Mouse (Mus musculus) megakaryocyte, embryonic 14.5 days (primary cell): Measurements from ENCODE around the gene Unc79. TPM values are rescaled to one million over a fixed set of nuclear protein-coding genes. Genes with fewer than 3 reads are reported as not detected.

Experiments
- H3K27me3 ChIP-seq: replicated peaks from 2 replicates; pipeline ENCODE3; 2012; ENCODE audit warnings: inconsistent platforms
- H3K36me3 ChIP-seq: replicated peaks from 2 replicates; pipeline ENCODE3; 2012; ENCODE audit warnings: low read length, inconsistent platforms, mixed read lengths
- H3K4me1 ChIP-seq: 2 replicates; pipeline ENCODE4 v1.6.1; 2012; ENCODE audit warnings: inconsistent platforms
- H3K4me3 ChIP-seq: replicated peaks from 2 replicates; pipeline ENCODE3; 2012; ENCODE audit warnings: moderate library complexity, mild to moderate bottlenecking, inconsistent platforms
- H3K9me3 ChIP-seq: 2 replicates; pipeline ENCODE4 v1.6.1; 2012; ENCODE audit warnings: inconsistent platforms
- FLI1 ChIP-seq: IDR thresholded peaks from 2 replicates; pipeline ENCODE4 v1.6.1; 2012; ENCODE audit warnings: low read length, inconsistent platforms, mixed read lengths
- GATA1 ChIP-seq: IDR thresholded peaks from 3 replicates; pipeline ENCODE4 v1.6.1; 2012; ENCODE audit warnings: mixed read lengths, low read length, inconsistent platforms, borderline replicate concordance
- polyA plus RNA-seq: library from polyadenylated mRNA; stranded (reverse); fragments of >175 nt; gene quantifications from 2 replicates; pipeline ENCODE4 v1.2.3, GENCODE M21; 2012; ENCODE audit warnings: low replicate concordance; ENCODE audit not compliant: insufficient read depth

The Unc79 gene
- polyA plus RNA-seq, 1 experiment: 0.06 TPM

DNA sequence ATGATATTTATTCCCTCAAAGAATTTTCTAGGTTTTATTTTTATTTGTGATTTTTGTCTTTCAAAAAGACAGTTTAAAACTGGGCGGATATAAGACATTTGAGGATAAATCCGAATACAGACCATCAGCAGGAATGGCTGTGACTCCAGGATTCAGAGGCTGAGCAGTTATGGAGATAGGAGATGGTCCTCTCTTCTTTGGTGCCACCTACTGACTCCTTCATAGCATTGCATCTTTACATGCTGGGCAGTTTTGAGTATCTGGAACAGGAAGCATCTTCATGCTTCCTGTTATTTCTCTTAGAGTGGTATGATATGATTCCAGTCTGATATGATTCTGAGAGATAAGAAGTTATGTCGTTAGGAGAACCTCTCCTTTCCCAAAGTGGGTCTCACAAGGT, 116.3 kb downstream of the Unc79 start:
- TF ChIP-seq FLI1: no peak
- Histone ChIP-seq H3K4me1 (no peaks in the 10 kb centered on the region), H3K27me3 (peaks cover 6% of the 10 kb centered on the region), H3K36me3 (no peaks in the 10 kb centered on the region), H3K4me3 (no peak overlapping the region), H3K9me3 (peaks cover 4% of the 10 kb centered on the region)

DNA sequence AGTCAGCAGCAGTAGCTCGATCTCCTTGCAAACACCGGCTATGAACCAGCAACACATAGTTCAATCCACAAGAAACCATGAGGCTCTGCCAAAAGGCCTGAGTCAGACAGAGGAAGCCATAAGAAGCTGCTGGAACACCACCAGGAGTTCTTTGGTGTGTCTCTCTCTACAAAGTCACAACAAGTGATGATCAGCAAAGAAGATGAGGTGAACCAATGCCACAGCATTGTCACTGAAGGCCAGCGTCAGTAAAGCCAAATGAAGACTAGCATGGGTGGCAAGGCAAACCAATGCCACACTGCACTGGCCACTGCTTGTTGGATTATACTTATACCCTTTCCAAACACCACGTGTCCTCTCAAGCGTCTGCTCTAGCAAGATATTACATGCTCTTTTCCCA, 119.5 kb downstream of the Unc79 start:
- Histone ChIP-seq H3K4me1 (no peaks in the 10 kb centered on the region), H3K27me3 (peaks cover 5% of the 10 kb centered on the region)
- TF ChIP-seq GATA1 (no peak), FLI1 (no peak)

DNA sequence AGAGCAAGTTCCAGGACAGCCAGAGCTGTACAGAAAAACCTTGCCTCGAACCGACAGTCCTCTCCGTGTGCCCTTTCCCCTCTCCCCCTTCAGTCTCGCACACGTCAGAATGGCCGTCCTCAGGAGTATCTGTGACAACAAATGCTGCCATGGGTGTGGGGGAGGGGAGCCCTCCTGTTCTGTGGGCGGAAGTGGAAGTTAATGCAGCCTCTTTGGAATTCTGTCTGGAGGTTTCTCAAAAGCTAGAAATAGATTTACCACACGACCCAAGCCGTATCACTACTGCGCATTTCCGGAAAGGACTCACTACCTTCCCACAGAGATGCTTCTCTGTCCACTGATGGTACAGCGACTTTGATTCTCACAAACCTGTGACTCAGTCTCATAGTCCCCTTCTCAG, 120.9 kb downstream of the Unc79 start:
- no peak for TF ChIP-seq FLI1
- TF ChIP-seq GATA1: no peak
- Histone ChIP-seq H3K36me3 (no peaks in the 10 kb centered on the region), H3K9me3 (peaks cover 4% of the 10 kb centered on the region), H3K27me3 (peaks cover 6% of the 10 kb centered on the region), H3K4me3 (no peak overlapping the region), H3K4me1 (no peaks in the 10 kb centered on the region)

More for the DNA sequence above, 119.5 kb downstream of the Unc79 start:
- H3K4me3 ChIP-seq: no peak overlapping the region
- H3K9me3 ChIP-seq: peaks cover 4% of the 10 kb centered on the region
- H3K36me3 ChIP-seq: no peaks in the 10 kb centered on the region

DNA sequence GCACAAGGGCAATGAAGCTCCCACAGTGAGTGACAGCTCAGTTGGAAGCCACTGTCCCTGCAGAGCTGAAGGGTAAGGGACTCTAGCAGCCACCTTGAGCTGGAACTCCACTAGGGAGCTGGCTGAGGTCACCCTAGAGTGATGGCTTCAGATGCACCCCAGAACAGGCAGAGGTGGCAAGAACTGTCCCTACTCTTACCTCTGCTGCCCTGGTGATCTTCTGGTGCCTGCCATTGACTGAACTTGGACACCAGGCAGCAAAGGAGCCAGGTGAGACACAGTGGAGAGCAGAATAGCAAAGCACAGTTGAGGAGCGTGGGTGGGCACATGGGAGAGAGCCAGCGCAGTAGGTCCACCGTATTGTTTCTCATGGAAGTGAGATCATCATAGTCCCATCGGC, 125.3 kb downstream of the Unc79 start:
- H3K9me3 ChIP-seq: no peaks in the 10 kb centered on the region
- TF ChIP-seq GATA1 (no peak), FLI1 (no peak)
- H3K36me3 ChIP-seq: no peaks in the 10 kb centered on the region
- no peak overlapping the region for H3K4me3 ChIP-seq
- H3K4me1 ChIP-seq: no peaks in the 10 kb centered on the region
- peaks cover 4% of the 10 kb centered on the region for H3K27me3 ChIP-seq

DNA sequence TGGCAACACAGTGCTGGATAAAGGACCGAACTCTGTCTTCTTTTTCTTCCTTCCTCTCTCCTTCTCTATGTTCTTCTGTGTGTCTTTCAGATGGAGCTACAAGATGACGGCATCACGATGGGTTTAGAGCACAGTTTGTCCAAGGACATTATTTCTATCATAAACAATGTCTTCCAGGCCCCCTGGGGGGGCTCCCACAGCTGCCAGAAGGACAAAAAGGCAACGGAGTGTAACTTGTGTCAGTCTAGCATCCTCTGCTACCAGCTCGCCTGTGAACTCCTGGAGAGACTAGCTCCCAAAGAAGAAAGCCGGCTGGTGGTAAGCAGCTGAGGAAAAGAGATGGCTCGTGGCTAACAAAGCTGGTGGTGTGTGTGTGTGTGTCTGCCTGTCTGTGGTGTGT, 130.1 kb downstream of the Unc79 start:
- Histone ChIP-seq H3K4me3 (no peak overlapping the region), H3K9me3 (no peaks in the 10 kb centered on the region), H3K27me3 (peaks cover 3% of the 10 kb centered on the region), H3K36me3 (no peaks in the 10 kb centered on the region), H3K4me1 (no peaks in the 10 kb centered on the region)
- TF ChIP-seq FLI1: no peak
- TF ChIP-seq GATA1: no peak

DNA sequence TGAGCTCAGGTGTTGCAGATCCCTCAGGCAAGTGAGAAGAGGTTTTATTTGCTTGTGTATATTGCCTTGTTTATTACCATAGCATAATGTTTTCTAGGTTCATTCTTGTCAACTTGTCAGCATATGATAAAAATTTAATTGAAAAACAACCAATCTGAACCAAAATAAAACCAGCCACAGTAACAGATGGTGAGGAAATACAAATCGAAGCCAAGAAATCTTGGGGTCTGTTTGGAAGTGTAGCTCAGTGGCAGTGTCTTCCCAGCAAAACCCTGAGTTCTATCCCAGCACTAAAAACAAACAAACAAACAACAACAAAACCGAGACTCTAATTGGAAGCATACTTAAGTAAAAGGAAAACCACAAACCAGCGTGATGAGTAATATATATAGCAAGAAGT, 131.4 kb downstream of the Unc79 start:
- Histone ChIP-seq H3K36me3 (no peaks in the 10 kb centered on the region), H3K27me3 (no peaks in the 10 kb centered on the region), H3K4me3 (no peak overlapping the region), H3K4me1 (no peaks in the 10 kb centered on the region), H3K9me3 (no peaks in the 10 kb centered on the region)
- TF ChIP-seq FLI1 (no peak), GATA1 (no peak)

DNA sequence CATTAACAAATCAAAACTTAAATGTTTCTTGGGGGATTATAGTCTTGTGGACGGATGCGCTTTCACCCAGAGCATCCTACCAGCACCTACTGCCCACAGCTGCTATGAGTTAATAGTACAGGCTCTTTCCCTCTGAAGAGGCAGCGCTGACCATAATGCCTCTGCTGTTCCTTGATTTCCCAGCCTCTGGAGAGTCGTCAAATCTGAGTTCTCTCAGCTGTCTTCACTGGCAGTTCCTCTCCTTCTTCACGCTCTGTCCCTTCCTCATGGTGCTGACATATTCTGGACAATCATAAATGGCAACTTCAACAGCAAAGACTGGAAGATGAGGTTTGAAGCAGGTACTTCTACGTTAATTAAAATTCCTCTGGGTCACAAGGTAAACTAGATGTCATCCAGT, 143.2 kb downstream of the Unc79 start:
- Histone ChIP-seq H3K27me3 (no peaks in the 10 kb centered on the region), H3K4me1 (no peaks in the 10 kb centered on the region), H3K4me3 (no peak overlapping the region), H3K9me3 (no peaks in the 10 kb centered on the region), H3K36me3 (no peaks in the 10 kb centered on the region)
- TF ChIP-seq GATA1: no peak

DNA sequence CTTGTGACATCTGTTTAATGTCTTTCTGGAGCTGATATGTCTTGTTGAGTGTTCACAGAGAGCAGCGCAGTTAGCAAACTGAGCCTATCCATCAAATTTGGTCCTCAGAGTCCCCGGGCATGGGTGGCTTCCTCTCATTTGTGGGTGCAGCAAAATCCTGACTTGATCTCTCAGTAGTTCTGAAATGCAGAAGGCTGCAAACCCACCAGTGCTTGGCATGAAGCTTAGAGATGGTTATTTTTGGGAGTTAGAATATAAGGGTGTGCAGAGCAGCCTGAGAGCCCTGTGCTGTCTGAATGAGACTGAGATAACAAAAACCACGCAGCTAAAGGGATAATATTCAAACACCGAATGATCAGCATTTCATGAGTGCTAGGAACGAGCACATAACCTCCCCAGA, 146.5 kb downstream of the Unc79 start:
- no peaks in the 10 kb centered on the region for H3K9me3 ChIP-seq
- TF ChIP-seq FLI1: no peak
- TF ChIP-seq GATA1: no peak
- H3K27me3 ChIP-seq: no peaks in the 10 kb centered on the region
- no peak overlapping the region for H3K4me3 ChIP-seq
- H3K36me3 ChIP-seq: no peaks in the 10 kb centered on the region
- no peaks in the 10 kb centered on the region for H3K4me1 ChIP-seq

DNA sequence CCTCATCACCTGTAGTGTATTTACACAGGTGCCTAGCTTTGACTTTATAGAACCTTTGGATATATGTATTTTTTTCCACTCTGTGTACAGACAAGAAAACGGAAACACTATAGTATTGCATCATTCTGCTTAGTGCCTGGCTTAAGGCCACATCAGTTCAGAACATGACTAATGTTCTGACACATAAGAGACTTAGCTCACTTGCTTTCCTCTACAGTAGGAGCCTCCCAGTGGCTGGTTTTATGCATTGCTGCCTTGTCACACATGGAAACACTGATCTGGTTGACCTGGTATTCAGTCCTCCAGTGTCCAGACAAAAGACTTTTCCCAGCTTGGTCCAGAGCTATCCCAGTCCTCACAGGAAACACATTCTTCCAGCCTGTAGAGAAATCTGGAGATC, 150.5 kb downstream of the Unc79 start:
- 0 out of 2 replicates have a peak, but pooled peaks cover 5% of the 10 kb centered on the region for H3K4me1 ChIP-seq
- TF ChIP-seq FLI1: no peak
- no peak for TF ChIP-seq GATA1
- H3K9me3 ChIP-seq: no peaks in the 10 kb centered on the region
- H3K36me3 ChIP-seq: no peaks in the 10 kb centered on the region
- no peaks in the 10 kb centered on the region for H3K27me3 ChIP-seq
- no peak overlapping the region for H3K4me3 ChIP-seq

DNA sequence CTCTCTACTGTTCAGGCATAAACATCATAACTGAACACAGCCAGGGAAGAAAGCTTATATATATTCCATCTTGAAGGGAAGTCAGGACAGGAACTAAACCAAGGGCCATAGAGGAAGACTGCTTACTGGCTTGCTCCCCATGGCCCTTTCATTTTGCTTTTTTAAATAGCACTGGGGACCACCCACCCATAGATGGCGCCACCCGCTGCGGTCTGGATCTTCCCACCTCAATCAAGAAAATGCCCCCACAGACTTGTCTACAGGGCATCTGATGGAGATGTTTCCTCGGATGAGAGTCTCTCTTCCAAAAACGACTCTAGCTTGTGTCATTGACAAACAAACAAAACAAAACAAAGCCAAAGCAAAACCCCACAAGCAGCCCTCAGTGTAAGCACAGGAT, 151.4 kb downstream of the Unc79 start:
- H3K9me3 ChIP-seq: no peaks in the 10 kb centered on the region
- 0 out of 2 replicates have a peak, but pooled peaks cover 5% of the 10 kb centered on the region for H3K4me1 ChIP-seq
- H3K27me3 ChIP-seq: no peaks in the 10 kb centered on the region
- no peak overlapping the region for H3K4me3 ChIP-seq
- no peak for TF ChIP-seq GATA1
- no peaks in the 10 kb centered on the region for H3K36me3 ChIP-seq

DNA sequence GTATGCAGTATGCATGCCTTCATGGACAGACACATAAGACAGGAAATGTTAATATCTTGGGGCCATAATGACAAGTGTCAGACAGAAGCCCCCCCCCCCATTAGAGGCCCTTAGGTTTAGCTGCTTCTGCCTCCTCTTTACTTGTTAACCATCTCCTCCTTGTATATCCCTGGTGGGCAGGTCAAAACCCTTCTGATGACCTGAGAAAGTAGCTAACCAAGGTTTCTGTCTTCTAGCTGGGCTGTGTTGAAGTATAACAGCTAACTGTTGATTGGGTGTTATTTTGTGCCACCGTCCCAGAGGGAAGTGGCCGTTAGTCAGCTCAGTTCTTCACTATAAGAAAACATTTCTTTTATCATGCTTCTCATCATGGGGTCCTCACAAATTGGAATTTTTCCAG, 154.4 kb downstream of the Unc79 start:
- 0 out of 2 replicates have a peak, but pooled peaks cover 5% of the 10 kb centered on the region for H3K4me1 ChIP-seq
- H3K27me3 ChIP-seq: no peaks in the 10 kb centered on the region
- TF ChIP-seq GATA1 (no peak), FLI1 (no peak)
- H3K4me3 ChIP-seq: no peak overlapping the region
- no peaks in the 10 kb centered on the region for H3K36me3 ChIP-seq
- H3K9me3 ChIP-seq: no peaks in the 10 kb centered on the region
